Comparison of ENCODE assay signal across 16 mouse cellular contexts in genomic region chr11:70467902-70468619, GRCm38 (mm10). TPM values are rescaled to one million over a fixed set of nuclear protein-coding genes. Genes with fewer than 3 reads are reported as not detected.
DNase-seq lines count a peak whose midpoint lies in the region; ATAC-seq and TF ChIP-seq lines count a peak whose summit lies in the region.
"Had no signal": no experiment of that assay in that cellular context is flagged by ENCODE, and none has a peak within 500 bp of the region (broad histone marks: within the 10 kb centered on the region; RNA-seq: fewer than 3 reads in every experiment).

No protein-coding gene starts in this region.

- intact Hi-C loops in heart, adult 2 months (cut with DNase I): no loop called here

- no peak for TF ChIP-seq POLR2A in heart, adult 2 months (IDR thresholded peaks at IDR 0.05; ENCODE audit: insufficient read depth, low read depth, low read length)

- ATAC-seq in lung, postnatal 0 days: peak; percentile 68
- ATAC-seq in heart, embryonic 13.5 days (ENCODE audit: extremely low read depth, insufficient number of reproducible peaks, low FRiP score, low TSS enrichment): no peak
- ATAC-seq in stomach, embryonic 15.5 days (ENCODE audit: insufficient read depth, low FRiP score, low read depth): no peak; the same call in 1 of the 2 replicates
- no peak for ATAC-seq in cerebellum, adult (ENCODE audit: insufficient number of reproducible peaks, low FRiP score, low TSS enrichment)

- H3K27me3 ChIP-seq in heart, adult 2 months (ENCODE audit: control insufficient read depth, insufficient read depth, low read length): no peaks in the 10 kb centered on the region
- H3K27me3 ChIP-seq in lung, postnatal 0 days (replicated peaks; ENCODE audit: insufficient read depth, low read length): no peaks in the 10 kb centered on the region
- peaks cover 43% of the 10 kb centered on the region for H3K27me3 ChIP-seq in heart, embryonic 13.5 days (replicated peaks)
- no peaks in the 10 kb centered on the region for H3K27me3 ChIP-seq in stomach, embryonic 15.5 days (replicated peaks)

- H3K27ac ChIP-seq in heart, adult 2 months: peak overlapping the region; percentile 81
- H3K27ac ChIP-seq in lung, postnatal 0 days (ENCODE audit: low read length): 0 out of 2 replicates have a peak overlapping the region, but pooled peaks have one; percentile 51
- H3K27ac ChIP-seq in heart, embryonic 13.5 days (replicated peaks): peak overlapping the region; percentile 82
- H3K27ac ChIP-seq in stomach, embryonic 15.5 days: 0 out of 2 replicates have a peak overlapping the region, but pooled peaks have one; percentile 19
- H3K27ac ChIP-seq: embryonic facial prominence, embryonic 12.5 days; forebrain, embryonic 10.5 days; hindbrain, embryonic 12.5 days had no signal

- no peak overlapping the region for H3K4me3 ChIP-seq in heart, adult 2 months
- H3K4me3 ChIP-seq in lung, postnatal 0 days (ENCODE audit: low read depth, low read length): no peak overlapping the region
- no peak overlapping the region for H3K4me3 ChIP-seq in heart, embryonic 13.5 days
- H3K4me3 ChIP-seq in stomach, embryonic 15.5 days (replicated peaks): no peak overlapping the region
- H3K4me3 ChIP-seq: embryonic facial prominence, embryonic 12.5 days; forebrain, embryonic 10.5 days; hindbrain, embryonic 12.5 days had no signal

- H3K79me2 ChIP-seq in heart, adult 2 months (replicated peaks; ENCODE audit: control insufficient read depth, insufficient read depth, low read length): no peaks in the 10 kb centered on the region

- TF ChIP-seq CTCF in heart, adult 2 months (IDR thresholded peaks at IDR 0.05): no peak
- no peak for TF ChIP-seq CTCF in lung, postnatal 0 days (IDR thresholded peaks at IDR 0.05)

- DNase-seq in heart, adult 2 months: peak in 1 of 2 experiments; percentile 24
- DNase-seq in heart, postnatal 4 days: no peak
- peak; percentile 66 for DNase-seq in lung, postnatal 0 days (ENCODE audit: low spot score)
- DNase-seq in lung, postnatal 4 days: no peak
- no peak for DNase-seq in urinary bladder, postnatal 4 days (ENCODE audit: low spot score in 2 of 2)
- DNase-seq: cerebellum, postnatal 10 days; kidney, adult 9 months; lung, postnatal 36 days; thymus, postnatal 14 days had no signal

- peaks cover 6% of the 10 kb centered on the region for H3K4me1 ChIP-seq in heart, adult 2 months (ENCODE audit: control insufficient read depth, insufficient read depth, low read length)
- peaks cover 6% of the 10 kb centered on the region; the same call in 1 of the 2 replicates for H3K4me1 ChIP-seq in lung, postnatal 0 days (ENCODE audit: insufficient read depth, low read depth, low read length)
- peaks cover 29% of the 10 kb centered on the region for H3K4me1 ChIP-seq in heart, embryonic 13.5 days
- H3K4me1 ChIP-seq in stomach, embryonic 15.5 days: peaks cover 9% of the 10 kb centered on the region

- H3K9ac ChIP-seq in heart, adult 2 months (ENCODE audit: low read depth, low read length): no peak overlapping the region
- H3K9ac ChIP-seq in lung, postnatal 0 days (replicated peaks; ENCODE audit: low read depth): no peak overlapping the region
- no peak overlapping the region for H3K9ac ChIP-seq in heart, embryonic 13.5 days
- no peak overlapping the region for H3K9ac ChIP-seq in stomach, embryonic 15.5 days
- H3K9ac ChIP-seq: embryonic facial prominence, embryonic 12.5 days; hindbrain, embryonic 12.5 days had no signal

- H3K36me3 ChIP-seq in heart, adult 2 months (ENCODE audit: control insufficient read depth, insufficient read depth, low read length): peaks cover 3% of the 10 kb centered on the region
- no peaks in the 10 kb centered on the region for H3K36me3 ChIP-seq in lung, postnatal 0 days (ENCODE audit: insufficient read depth, low read length)
- no peaks in the 10 kb centered on the region for H3K36me3 ChIP-seq in heart, embryonic 13.5 days
- H3K36me3 ChIP-seq in stomach, embryonic 15.5 days: no peaks in the 10 kb centered on the region
- H3K36me3 ChIP-seq: embryonic facial prominence, embryonic 12.5 days; forebrain, embryonic 10.5 days; hindbrain, embryonic 12.5 days had no signal

- H3K4me2 ChIP-seq in lung, postnatal 0 days (replicated peaks; ENCODE audit: low read depth, low read length): no peak overlapping the region
- no peak overlapping the region for H3K4me2 ChIP-seq in heart, embryonic 13.5 days
- no peak overlapping the region for H3K4me2 ChIP-seq in stomach, embryonic 15.5 days
- H3K4me2 ChIP-seq: embryonic facial prominence, embryonic 12.5 days; hindbrain, embryonic 12.5 days had no signal

- no peak for TF ChIP-seq EP300 in heart, adult 2 months (IDR thresholded peaks at IDR 0.05; ENCODE audit: insufficient read depth, low read depth, low read length)
- peak; percentile 11 for TF ChIP-seq EP300 in lung, postnatal 0 days (IDR thresholded peaks at IDR 0.05)

- WGBS in heart, adult 2 months: 33% methylated on average over 5 of the region's 5 CpGs
- WGBS in lung, postnatal 0 days: 36% methylated on average over 5 of the region's 5 CpGs
- WGBS in heart, embryonic 13.5 days: 54% methylated on average over 5 of the region's 5 CpGs
- WGBS in stomach, embryonic 15.5 days: 62% methylated on average over 5 of the region's 5 CpGs

- H3K9me3 ChIP-seq in lung, postnatal 0 days (ENCODE audit: low read length): no peaks in the 10 kb centered on the region
- no peaks in the 10 kb centered on the region for H3K9me3 ChIP-seq in heart, embryonic 13.5 days
- no peaks in the 10 kb centered on the region for H3K9me3 ChIP-seq in stomach, embryonic 15.5 days
- H3K9me3 ChIP-seq: embryonic facial prominence, embryonic 12.5 days; forebrain, embryonic 10.5 days; hindbrain, embryonic 12.5 days had no signal

RNA-seq across cellular contexts. Expression of gene Cxcl16, which starts 8.3 kb away (rescaled TPM):
- total RNA-seq in heart, adult 2 months (2021): 1 to 10 TPM; 7.9 to 8.8 TPM
- 17.6 and 20.6 TPM in 2 replicates for polyA plus RNA-seq in heart, adult 2 months (2012; rRNA removed)
- total RNA-seq in heart, postnatal 4 days (2021): 1 to 10 TPM; 6.2 to 6.5 TPM
- polyA plus RNA-seq in lung, postnatal 0 days (2015; fragmentation: Nextera tagmentation; extraction: Ambion mirVana): 45.1 and 52.3 TPM in 2 replicates
- polyA plus RNA-seq in heart, embryonic 13.5 days (2015; fragmentation: Nextera tagmentation; extraction: Ambion mirVana): 6.8 and 6.9 TPM in 2 replicates
- polyA plus RNA-seq in stomach, embryonic 15.5 days (2015; fragmentation: Nextera tagmentation; extraction: Ambion mirVana): 7.3 and 8.8 TPM in 2 replicates

RNA-seq across cellular contexts. Expression of gene Zmynd15, which starts 8.8 kb away (rescaled TPM):
- total RNA-seq in heart, adult 2 months (2021): 1 to 10 TPM; 1.3 to 2.9 TPM
- polyA plus RNA-seq in heart, adult 2 months (2012; rRNA removed): 3.2 and 3.8 TPM in 2 replicates
- total RNA-seq in heart, postnatal 4 days (2021): 1 to 10 TPM in 1 of 2 experiments, under 1 TPM in 1; 0.92 to 2.0 TPM
- polyA plus RNA-seq in lung, postnatal 0 days (2015; fragmentation: Nextera tagmentation; extraction: Ambion mirVana): 1.0 and 1.4 TPM in 2 replicates
- 1.4 and 1.5 TPM in 2 replicates for polyA plus RNA-seq in heart, embryonic 13.5 days (2015; fragmentation: Nextera tagmentation; extraction: Ambion mirVana)
- polyA plus RNA-seq in stomach, embryonic 15.5 days (2015; fragmentation: Nextera tagmentation; extraction: Ambion mirVana): 0.73 and 0.75 TPM in 2 replicates

RNA-seq across cellular contexts. Expression of gene Med11, which starts 16.3 kb away (rescaled TPM):
- total RNA-seq in heart, adult 2 months (2021): 1 to 10 TPM; 6.6 to 6.7 TPM
- polyA plus RNA-seq in heart, adult 2 months (2012; rRNA removed): 7.8 and 9.7 TPM in 2 replicates
- total RNA-seq in heart, postnatal 4 days (2021): 10 to 100 TPM; 12.3 to 13.2 TPM
- 37.3 and 37.9 TPM in 2 replicates for polyA plus RNA-seq in lung, postnatal 0 days (2015; fragmentation: Nextera tagmentation; extraction: Ambion mirVana)
- 25.5 and 26.2 TPM in 2 replicates for polyA plus RNA-seq in heart, embryonic 13.5 days (2015; fragmentation: Nextera tagmentation; extraction: Ambion mirVana)
- polyA plus RNA-seq in stomach, embryonic 15.5 days (2015; fragmentation: Nextera tagmentation; extraction: Ambion mirVana): 36.1 and 40.6 TPM in 2 replicates

RNA-seq across cellular contexts. Expression of gene Arrb2, which starts 35.6 kb away (rescaled TPM):
- 10 to 100 TPM; 10.2 to 10.8 TPM for total RNA-seq in heart, adult 2 months (2021)
- 23.6 and 27.6 TPM in 2 replicates for polyA plus RNA-seq in heart, adult 2 months (2012; rRNA removed)
- 10 to 100 TPM; 12.0 to 12.7 TPM for total RNA-seq in heart, postnatal 4 days (2021)
- polyA plus RNA-seq in lung, postnatal 0 days (2015; fragmentation: Nextera tagmentation; extraction: Ambion mirVana): 12.7 and 13.7 TPM in 2 replicates
- 11.2 and 13.2 TPM in 2 replicates for polyA plus RNA-seq in heart, embryonic 13.5 days (2015; fragmentation: Nextera tagmentation; extraction: Ambion mirVana)
- polyA plus RNA-seq in stomach, embryonic 15.5 days (2015; fragmentation: Nextera tagmentation; extraction: Ambion mirVana): 15.0 and 19.4 TPM in 2 replicates

RNA-seq across cellular contexts. Expression of gene Tm4sf5, which starts 37.0 kb away (rescaled TPM):
- total RNA-seq in heart, adult 2 months (2021): 1 to 10 TPM; 1.2 to 1.3 TPM
- polyA plus RNA-seq in heart, adult 2 months (2012; rRNA removed): 1.5 and 2.1 TPM in 2 replicates
- total RNA-seq in heart, postnatal 4 days (2021): 1 to 10 TPM; 1.7 to 2.5 TPM
- 2.6 and 3.8 TPM in 2 replicates for polyA plus RNA-seq in lung, postnatal 0 days (2015; fragmentation: Nextera tagmentation; extraction: Ambion mirVana)
- polyA plus RNA-seq in heart, embryonic 13.5 days (2015; fragmentation: Nextera tagmentation; extraction: Ambion mirVana): 8.4 and 8.5 TPM in 2 replicates
- 65.0 and 71.2 TPM in 2 replicates for polyA plus RNA-seq in stomach, embryonic 15.5 days (2015; fragmentation: Nextera tagmentation; extraction: Ambion mirVana)
- total RNA-seq: left cerebral cortex, postnatal 25 days had no signal

Comparison
In these comparisons a context has a peak if more than half of its experiments do, and no peak if none do; other contexts are left out.
1. H3K27ac ChIP-seq: peak in every context shown above with its lines; median percentile 82 in heart, embryonic 13.5 days; 81 in heart, adult 2 months; 51 in lung, postnatal 0 days; 19 in stomach, embryonic 15.5 days.